Mouse (Mus musculus) small intestine, adult 2 months (tissue): Measurements from ENCODE around the gene Cacna1d.

Experiments used
- CTCF ChIP-seq: fragments of 200-500 bp; IDR thresholded peaks from 2 replicates; pipeline ENCODE4 v1.5.1; 2012; ENCODE audit warnings: low read depth, mild to moderate bottlenecking, control low read depth, inconsistent platforms, low read length, moderate library complexity, mixed read lengths; ENCODE audit not compliant: insufficient replicate concordance, insufficient read length; ENCODE audit errors: extremely low read depth
- POLR2A ChIP-seq: fragments of 200-500 bp; IDR thresholded peaks from 2 replicates; pipeline ENCODE4 v1.6.1; 2012; ENCODE audit warnings: low read depth, mild to moderate bottlenecking, control low read depth, inconsistent platforms, low read length, moderate library complexity

DNA sequence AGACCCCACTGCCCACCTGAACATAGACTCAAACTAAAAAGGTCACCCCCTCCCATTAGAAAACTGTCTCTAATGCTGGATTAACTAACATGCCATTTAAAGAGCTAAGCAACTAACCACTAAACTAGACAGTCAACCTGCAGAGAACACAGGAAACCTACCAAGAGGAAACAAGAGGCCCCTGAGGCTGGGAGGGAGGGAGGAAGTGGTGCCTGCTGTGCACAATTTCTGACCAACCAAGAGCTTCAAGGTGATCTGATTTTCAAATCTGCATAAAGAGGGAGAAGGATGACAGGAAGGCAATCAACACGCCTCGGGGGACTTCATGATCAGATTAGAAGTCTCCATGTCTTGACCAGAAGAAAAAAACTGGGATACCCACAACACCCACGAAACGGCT lies 241.7 kb downstream of the Cacna1d start:
- TF ChIP-seq CTCF: no peak
- no peak for TF ChIP-seq POLR2A
